7 mouse cellular contexts compared by ENCODE assay signal in the genomic region with DNA sequence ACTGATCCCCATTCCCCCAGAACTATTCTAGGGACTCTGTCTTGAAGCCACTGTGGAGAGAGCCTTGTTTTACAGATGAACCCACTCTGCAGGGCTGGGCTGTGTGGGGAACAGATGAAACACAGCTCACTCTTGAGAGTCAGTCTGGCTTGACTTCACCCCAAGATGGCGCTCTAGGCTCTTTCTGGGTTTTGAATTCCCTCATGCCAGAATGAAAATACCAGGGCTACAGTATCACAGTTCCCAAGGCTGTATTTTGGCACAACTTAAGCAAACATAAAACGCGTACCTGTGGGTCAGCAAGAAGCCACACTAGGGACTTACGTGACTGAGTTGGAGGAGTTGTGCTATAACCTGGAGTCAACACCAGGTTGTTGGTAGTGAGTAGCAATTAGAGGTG. TPM values are rescaled to one million over a fixed set of nuclear protein-coding genes. Genes with fewer than 3 reads are reported as not detected.
DNase-seq lines count a peak whose midpoint lies in the region; ATAC-seq and TF ChIP-seq lines count a peak whose summit lies in the region.

No protein-coding gene starts in this region.

- H3K27ac ChIP-seq in forebrain, embryonic 16.5 days (ENCODE audit: low read length), result no peak overlapping the region
- H3K27ac ChIP-seq in kidney, adult 2 months (ENCODE audit: insufficient read depth, low read depth, low read length), result no peak overlapping the region
- no peak overlapping the region for H3K27ac ChIP-seq in limb, embryonic 10.5 days
- H3K27ac ChIP-seq in olfactory bulb, adult 2 months (ENCODE audit: insufficient read depth, low read depth, low read length), result no peak overlapping the region

- DNase-seq in 416B (ENCODE audit: low read depth), result peak; percentile 64
- DNase-seq in B cell, adult 2 months, result peak; percentile 70 to 75
- DNase-seq in brain, embryonic 14.5 days (ENCODE audit: low read depth), result peak; percentile 73
- peak; percentile 77 for DNase-seq in kidney, adult 2 months
- DNase-seq in limb, embryonic 10.5 days (ENCODE audit: low spot score), result peak; percentile 54

- no peak overlapping the region for H3K4me2 ChIP-seq in forebrain, embryonic 16.5 days (ENCODE audit: low read length)

- H3K9ac ChIP-seq in forebrain, embryonic 16.5 days (replicated peaks; ENCODE audit: low read depth, low read length), result no peak overlapping the region

- H3K27me3 ChIP-seq in forebrain, embryonic 16.5 days (replicated peaks; ENCODE audit: control insufficient read depth, insufficient read depth, low read length), result no peaks in the 10 kb centered on the region
- H3K27me3 ChIP-seq in kidney, adult 2 months (replicated peaks; ENCODE audit: control insufficient read depth, insufficient read depth, low read length), result no peaks in the 10 kb centered on the region
- H3K27me3 ChIP-seq in limb, embryonic 10.5 days (ENCODE audit: low read depth, poor library complexity, severe bottlenecking), result no peaks in the 10 kb centered on the region

- WGBS in forebrain, embryonic 16.5 days, result 42% methylated on average over 4 of the region's 4 CpGs
- WGBS in kidney, adult 2 months, result 37% methylated on average over 4 of the region's 4 CpGs
- WGBS in limb, embryonic 10.5 days, result 57% methylated on average over 4 of the region's 4 CpGs
- WGBS in olfactory bulb, adult 2 months, result 20% methylated on average over 4 of the region's 4 CpGs

- no peaks in the 10 kb centered on the region for H3K9me3 ChIP-seq in forebrain, embryonic 16.5 days (ENCODE audit: control insufficient read depth, low read length)
- no peaks in the 10 kb centered on the region for H3K9me3 ChIP-seq in limb, embryonic 10.5 days (replicated peaks)

- ATAC-seq in forebrain, embryonic 16.5 days, result peak; percentile 39

- no peak for TF ChIP-seq POLR2A in brain, embryonic 14.5 days (IDR thresholded peaks at IDR 0.05; ENCODE audit: borderline replicate concordance, extremely low read depth, insufficient read depth, insufficient read length, poor library complexity, severe bottlenecking)
- no peak for TF ChIP-seq POLR2A in kidney, adult 2 months (IDR thresholded peaks at IDR 0.05; ENCODE audit: low read depth, low read length)
- no peak for TF ChIP-seq POLR2A in olfactory bulb, adult 2 months (IDR thresholded peaks at IDR 0.05; ENCODE audit: insufficient read depth, low read depth, low read length)

- no peaks in the 10 kb centered on the region for H3K4me1 ChIP-seq in forebrain, embryonic 16.5 days (replicated peaks; ENCODE audit: control insufficient read depth, insufficient read depth, low read length)
- H3K4me1 ChIP-seq in kidney, adult 2 months (ENCODE audit: control insufficient read depth, insufficient read depth, low read length), result peaks cover 7% of the 10 kb centered on the region; the same call in 1 of the 2 replicates
- no peaks in the 10 kb centered on the region for H3K4me1 ChIP-seq in limb, embryonic 10.5 days
- peaks cover 7% of the 10 kb centered on the region; the same call in 1 of the 2 replicates for H3K4me1 ChIP-seq in olfactory bulb, adult 2 months (ENCODE audit: control insufficient read depth, insufficient read depth, low read length)

- no peak overlapping the region for H3K4me3 ChIP-seq in forebrain, embryonic 16.5 days (replicated peaks; ENCODE audit: low read length)
- H3K4me3 ChIP-seq in kidney, adult 2 months (ENCODE audit: insufficient read depth, low read depth, low read length), result no peak overlapping the region
- H3K4me3 ChIP-seq in limb, embryonic 10.5 days, result no peak overlapping the region
- no peak overlapping the region for H3K4me3 ChIP-seq in olfactory bulb, adult 2 months (ENCODE audit: insufficient read depth, low read depth, low read length)

- no peaks in the 10 kb centered on the region for H3K36me3 ChIP-seq in forebrain, embryonic 16.5 days (ENCODE audit: control insufficient read depth, insufficient read depth)
- H3K36me3 ChIP-seq in kidney, adult 2 months (ENCODE audit: control insufficient read depth, insufficient read depth, low read length), result no peaks in the 10 kb centered on the region
- no peaks in the 10 kb centered on the region for H3K36me3 ChIP-seq in limb, embryonic 10.5 days

- TF ChIP-seq CTCF in brain, embryonic 14.5 days (IDR thresholded peaks at IDR 0.05; ENCODE audit: borderline replicate concordance, extremely low read depth, insufficient read depth, insufficient read length), result peak; percentile 70; the same call in 1 of the 2 replicates
- TF ChIP-seq CTCF in kidney, adult 2 months (conservative IDR thresholded peaks at IDR 0.05; ENCODE audit: insufficient read depth, insufficient read length, low read depth, low read length), result peak; percentile 71
- 0 out of 2 replicates have a peak, but pooled peaks have one; percentile 15 for TF ChIP-seq CTCF in olfactory bulb, adult 2 months (IDR thresholded peaks at IDR 0.05; ENCODE audit: insufficient read depth, low read depth, low read length)

RNA-seq across cellular contexts. Expression of a gene that starts 8.9 kb away (rescaled TPM):
- 7.9 and 8.5 TPM in 2 replicates for polyA plus RNA-seq in brain, embryonic 14.5 days (2012; rRNA removed)
- polyA plus RNA-seq in forebrain, embryonic 16.5 days (2015; fragmentation: Nextera tagmentation; extraction: Ambion mirVana), result 6.3 and 7.7 TPM in 2 replicates
- 1,147 and 1,266 TPM in 2 replicates for polyA plus RNA-seq in kidney, adult 2 months (2012; rRNA removed)
- polyA plus RNA-seq in limb, embryonic 10.5 days (2016; fragmentation: Nextera tagmentation; extraction: Ambion mirVana), result 7.1 and 7.8 TPM in 2 replicates
- not detected in 2 replicates for polyA plus RNA-seq in olfactory bulb, adult 2 months (2012; ENCODE audit: insufficient read depth, insufficient read length, low replicate concordance, missing spikeins)

RNA-seq across cellular contexts. Expression of a gene that starts 15.3 kb away (rescaled TPM):
- polyA plus RNA-seq in brain, embryonic 14.5 days (2012; rRNA removed), result 27.4 and 34.4 TPM in 2 replicates
- 15.8 and 29.0 TPM in 2 replicates for polyA plus RNA-seq in forebrain, embryonic 16.5 days (2015; fragmentation: Nextera tagmentation; extraction: Ambion mirVana)
- 387 and 411 TPM in 2 replicates for polyA plus RNA-seq in kidney, adult 2 months (2012; rRNA removed)
- polyA plus RNA-seq in limb, embryonic 10.5 days (2016; fragmentation: Nextera tagmentation; extraction: Ambion mirVana), result 1.0 and 2.5 TPM in 2 replicates
- not detected in 2 replicates for polyA plus RNA-seq in olfactory bulb, adult 2 months (2012; ENCODE audit: insufficient read depth, insufficient read length, low replicate concordance, missing spikeins)

RNA-seq across cellular contexts. Expression of a gene that starts 16.9 kb away (rescaled TPM):
- 12.8 and 23.0 TPM in 2 replicates for polyA plus RNA-seq in brain, embryonic 14.5 days (2012; rRNA removed)
- 13.5 and 20.5 TPM in 2 replicates for polyA plus RNA-seq in forebrain, embryonic 16.5 days (2015; fragmentation: Nextera tagmentation; extraction: Ambion mirVana)
- 55.6 and 63.8 TPM in 2 replicates for polyA plus RNA-seq in kidney, adult 2 months (2012; rRNA removed)
- polyA plus RNA-seq in limb, embryonic 10.5 days (2016; fragmentation: Nextera tagmentation; extraction: Ambion mirVana), result 202 and 241 TPM in 2 replicates
- polyA plus RNA-seq in olfactory bulb, adult 2 months (2012; ENCODE audit: insufficient read depth, insufficient read length, low replicate concordance, missing spikeins), result not detected in 2 replicates

RNA-seq across cellular contexts. Expression of a gene that starts 22.5 kb away (rescaled TPM):
- 162 and 256 TPM in 2 replicates for polyA plus RNA-seq in brain, embryonic 14.5 days (2012; rRNA removed)
- polyA plus RNA-seq in forebrain, embryonic 16.5 days (2015; fragmentation: Nextera tagmentation; extraction: Ambion mirVana), result 216 and 217 TPM in 2 replicates
- polyA plus RNA-seq in kidney, adult 2 months (2012; rRNA removed), result 377 and 422 TPM in 2 replicates
- polyA plus RNA-seq in limb, embryonic 10.5 days (2016; fragmentation: Nextera tagmentation; extraction: Ambion mirVana), result 403 and 414 TPM in 2 replicates
- not detected in 2 replicates for polyA plus RNA-seq in olfactory bulb, adult 2 months (2012; ENCODE audit: insufficient read depth, insufficient read length, low replicate concordance, missing spikeins)

RNA-seq across cellular contexts. Expression of a gene that starts 30.0 kb away (rescaled TPM):
- polyA plus RNA-seq in brain, embryonic 14.5 days (2012; rRNA removed), result 178 and 250 TPM in 2 replicates
- 135 and 140 TPM in 2 replicates for polyA plus RNA-seq in forebrain, embryonic 16.5 days (2015; fragmentation: Nextera tagmentation; extraction: Ambion mirVana)
- polyA plus RNA-seq in kidney, adult 2 months (2012; rRNA removed), result 346 and 372 TPM in 2 replicates
- 139 and 142 TPM in 2 replicates for polyA plus RNA-seq in limb, embryonic 10.5 days (2016; fragmentation: Nextera tagmentation; extraction: Ambion mirVana)
- not detected in 2 replicates for polyA plus RNA-seq in olfactory bulb, adult 2 months (2012; ENCODE audit: insufficient read depth, insufficient read length, low replicate concordance, missing spikeins)

Comparison
In these comparisons a context has a peak if more than half of its experiments do, and no peak if none do; other contexts are left out.
1. CTCF ChIP-seq: peak in every context shown above with its lines; median percentile 71 in kidney, adult 2 months; 70 in brain, embryonic 14.5 days; 15 in olfactory bulb, adult 2 months.
2. RNA of a gene that starts 8.9 kb away (polyA plus RNA-seq): 1,147 to 1,266 TPM in kidney, adult 2 months; 7.9 to 8.5 TPM in brain, embryonic 14.5 days, 6.3 to 7.7 TPM in forebrain, embryonic 16.5 days, 7.1 to 7.8 TPM in limb, embryonic 10.5 days and not detected in olfactory bulb, adult 2 months; every median in the first group is over 100 times any median in the second.
3. RNA of a gene that starts 15.3 kb away (polyA plus RNA-seq): 387 to 411 TPM in kidney, adult 2 months; 27.4 to 34.4 TPM in brain, embryonic 14.5 days, 15.8 to 29.0 TPM in forebrain, embryonic 16.5 days, 1.0 to 2.5 TPM in limb, embryonic 10.5 days and not detected in olfactory bulb, adult 2 months; every median in the first group is over 10 times any median in the second.
4. RNA of a gene that starts 16.9 kb away (polyA plus RNA-seq): 202 to 241 TPM in limb, embryonic 10.5 days, 55.6 to 63.8 TPM in kidney, adult 2 months, 12.8 to 23.0 TPM in brain, embryonic 14.5 days and 13.5 to 20.5 TPM in forebrain, embryonic 16.5 days; not detected in olfactory bulb, adult 2 months; every median in the first group is over 10 times any median in the second.
5. Peak in every context shown above with its lines, with median percentiles within 50 percentile points of each other: DNase-seq.